Mouse (Mus musculus): ENCODE data around the gene Exoc3l.

DNA sequence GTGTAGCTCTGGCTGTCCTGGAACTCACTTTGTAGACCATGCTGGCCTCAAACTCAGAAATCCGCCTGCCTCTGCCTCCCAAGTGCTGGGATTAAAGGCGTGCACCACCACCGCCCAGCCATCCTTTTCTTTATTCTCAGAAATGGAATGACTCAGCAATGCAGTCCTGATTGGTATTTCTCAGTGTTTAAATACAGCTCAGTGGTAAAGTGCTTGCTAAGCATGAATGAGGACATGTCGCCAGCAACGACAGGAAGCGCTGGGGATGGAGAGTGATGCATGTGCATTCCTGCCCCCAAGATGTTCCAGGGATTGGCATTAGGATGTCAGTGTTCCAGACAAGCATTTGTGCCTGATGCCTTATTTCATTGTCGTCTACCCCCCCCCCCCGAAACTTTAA, 7.5 kb upstream of the Exoc3l start:
- TF ChIP-seq TCF12 (IDR thresholded peaks at IDR 0.05; ENCODE audit: low read depth, low read length) (no peak), UBTF (IDR thresholded peaks at IDR 0.05; ENCODE audit: low read depth, low read length) (no peak), POLR2A (IDR thresholded peaks at IDR 0.05; ENCODE audit: low read depth, low read length) (no peak), CTCF (conservative IDR thresholded peaks at IDR 0.05 in 1 of 2, IDR thresholded peaks at IDR 0.05 in 1 of 2; ENCODE audit: low read depth in 2 of 2, low read length in 2 of 2) (no peak), EP300 (IDR thresholded peaks at IDR 0.05; ENCODE audit: low read length) (no peak), KAT2A (IDR thresholded peaks at IDR 0.05; ENCODE audit: insufficient replicate concordance, low read length) (no peak), E2F4 (IDR thresholded peaks at IDR 0.05; ENCODE audit: insufficient replicate concordance, low read depth, low read length) (no peak)

Data from CH12.LX (cell line).